Mouse (Mus musculus) liver, postnatal 0 days (tissue): Measurements from ENCODE around the gene Dlg4. TPM values are rescaled to one million over a fixed set of nuclear protein-coding genes. Genes with fewer than 3 reads are reported as not detected.
A peak's percentile ranks its signal among the peaks of the same experiment; 100 is the strongest.

ENCODE experiments used
- ATAC-seq: fragments of 200-750 bp; cut with Nextera tagmentation; 2 replicates; pipeline ENCODE4 v1.8.0; 2017; ENCODE audit warnings: mild to moderate bottlenecking, moderate library complexity
- DNase-seq: peaks from one replicate; pipeline ENCODE4 v3.0.0-alpha.2; 2016
- H3K27ac ChIP-seq: fragments of 300-500 bp; sonication (generic); 2 replicates; pipeline ENCODE4 v1.5.1; 2014; ENCODE audit warnings: antibody characterized with exemption, moderate library complexity, mild to moderate bottlenecking, low read depth
- H3K27me3 ChIP-seq: fragments of 300-500 bp; sonication (generic); 2 replicates; pipeline ENCODE4 v1.6.1; 2014; ENCODE audit warnings: low read length, control low read depth, mixed read lengths; ENCODE audit not compliant: insufficient read depth
- H3K36me3 ChIP-seq: fragments of 300-500 bp; sonication (generic); replicated peaks from 2 replicates; pipeline ENCODE4 v1.6.1; 2014; ENCODE audit warnings: mild to moderate bottlenecking, control low read depth, low read length, moderate library complexity, mixed read lengths; ENCODE audit not compliant: insufficient read depth
- H3K4me1 ChIP-seq: fragments of 300-500 bp; sonication (generic); 2 replicates; pipeline ENCODE4 v1.6.1; 2014; ENCODE audit warnings: antibody characterized with exemption, mild to moderate bottlenecking, control low read depth; ENCODE audit not compliant: insufficient read depth
- H3K4me2 ChIP-seq: fragments of 300-500 bp; sonication (generic); 2 replicates; pipeline ENCODE4 v1.6.1; 2014; ENCODE audit warnings: low read depth, mild to moderate bottlenecking, low read length, moderate library complexity, mixed read lengths
- H3K4me3 ChIP-seq: fragments of 300-500 bp; sonication (generic); 2 replicates; pipeline ENCODE4 v1.5.1; 2014; ENCODE audit warnings: low read depth, low read length
- H3K9ac ChIP-seq: fragments of 300-500 bp; sonication (generic); replicated peaks from 2 replicates; pipeline ENCODE4 v1.6.1; 2014; ENCODE audit warnings: mild to moderate bottlenecking, moderate library complexity
- H3K9me3 ChIP-seq: fragments of 300-500 bp; sonication (generic); 2 replicates; pipeline ENCODE4 v1.6.1; 2016; ENCODE audit warnings: mild to moderate bottlenecking, control low read depth, low read length, mixed read lengths
- CTCF ChIP-seq: sonication (generic); IDR thresholded peaks from 2 replicates; pipeline ENCODE4 v1.5.1; 2016; ENCODE audit warnings: antibody characterized with exemption, low read depth
- EP300 ChIP-seq: IDR thresholded peaks from 2 replicates; pipeline ENCODE4 v1.6.1; 2016; ENCODE audit warnings: antibody characterized with exemption, low read depth, mild to moderate bottlenecking
- WGBS: fragments of 180-500 bp; shearing (Covaris S2); extraction: QIAGEN DNeasy Blood & Tissue Kit; methylation state at CpG from one replicate; pipeline ENCODE4 v1.1.7; 2014; ENCODE audit not compliant: insufficient replicate concordance; 5-methylcytosine and 5-hydroxymethylcytosine counted together
- polyA plus RNA-seq: library from polyadenylated mRNA; unstranded; fragments of >200 nt; fragmentation: Nextera tagmentation; extraction: Ambion mirVana; gene quantifications from 2 replicates; pipeline ENCODE4 v1.2.1, GENCODE M21; 2015

The Dlg4 gene
- polyA plus RNA-seq, 1 experiment from 2014 or later: 0.61 TPM

GRCm38 (mm10) chr11:69995391-69995960 lies 21.3 kb upstream of the Dlg4 start, which contains the start of gene Phf23:
TSS of gene Phf23 (plus strand) at chr11:69995777.
- Histone ChIP-seq H3K36me3 (peaks cover 40% of the 10 kb centered on the region), H3K9ac (peak within 1 kb of the TSS; percentile 99), H3K27me3 (no peaks in the 10 kb centered on the region), H3K27ac (peak within 1 kb of the TSS; percentile 98), H3K4me2 (peak within 1 kb of the TSS; percentile 86), H3K4me1 (peaks cover 33% of the 10 kb centered on the region), H3K4me3 (peak within 1 kb of the TSS; percentile 98), H3K9me3 (no peaks in the 10 kb centered on the region)
- peak; percentile 65 for TF ChIP-seq CTCF
- peak; percentile 66 for TF ChIP-seq EP300
- peak; percentile 97 for DNase-seq
- peak; percentile 75 for ATAC-seq
- WGBS: under 1% methylated on average over 36 of the region's 36 CpGs

DNA sequence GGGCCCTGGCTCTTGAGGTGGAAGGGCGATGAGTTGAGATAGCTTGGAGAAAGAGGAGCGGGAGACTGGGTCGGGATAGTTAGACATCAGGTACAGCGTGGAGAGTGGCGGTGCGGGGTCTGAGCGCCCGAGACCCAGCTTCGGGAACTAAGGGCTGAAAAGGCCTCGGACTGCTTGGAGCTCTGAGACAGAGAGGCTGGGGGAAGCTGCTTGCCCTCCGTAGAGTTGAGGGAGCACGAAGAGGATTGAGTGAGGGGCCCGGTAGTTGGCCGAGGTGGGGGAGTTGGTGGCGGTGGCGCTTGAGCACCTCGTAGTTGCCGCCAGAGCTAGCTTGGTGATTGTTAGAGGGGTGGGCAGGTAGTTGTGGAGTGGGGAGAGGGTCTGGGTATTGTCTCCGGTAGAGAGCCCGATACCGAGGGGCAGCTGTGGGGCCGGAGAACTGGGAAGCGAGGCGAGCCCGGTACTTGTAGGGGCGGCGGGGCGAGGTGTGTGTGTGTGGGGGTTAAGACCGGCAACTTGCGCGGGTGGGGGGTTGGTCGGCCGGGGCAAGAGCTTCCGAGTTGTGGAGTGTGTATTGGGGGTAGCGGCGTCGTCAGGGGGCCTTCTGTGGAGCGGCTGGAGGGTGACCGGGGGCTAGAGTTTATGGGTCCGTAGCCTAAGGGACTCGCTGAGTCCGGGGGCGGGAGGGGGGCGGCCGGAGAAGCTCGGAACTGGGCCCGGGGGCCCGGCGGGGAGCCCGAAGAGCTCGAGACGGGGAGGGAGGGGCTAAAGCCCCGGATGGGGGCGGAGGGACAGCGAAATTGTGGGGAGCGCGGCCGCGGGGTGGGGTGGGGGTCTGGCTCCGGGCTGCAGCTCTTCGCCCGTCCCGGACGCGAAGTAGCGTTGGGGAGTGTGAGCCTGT lies 20.3 kb upstream of the Dlg4 start:
- Histone ChIP-seq H3K9me3 (no peaks in the 10 kb centered on the region), H3K4me2 (peak overlapping the region; percentile 86), H3K4me3 (peak overlapping the region; percentile 98), H3K27ac (peak overlapping the region; percentile 98), H3K27me3 (no peaks in the 10 kb centered on the region), H3K4me1 (peaks cover 37% of the 10 kb centered on the region), H3K9ac (peak overlapping the region; percentile 99), H3K36me3 (peaks cover 40% of the 10 kb centered on the region)
- ATAC-seq: peak; percentile 14
- under 1% methylated on average over 62 of the region's 66 CpGs for WGBS
- DNase-seq: peak; percentile 73
- TF ChIP-seq CTCF: no peak
- TF ChIP-seq EP300: no peak

DNA sequence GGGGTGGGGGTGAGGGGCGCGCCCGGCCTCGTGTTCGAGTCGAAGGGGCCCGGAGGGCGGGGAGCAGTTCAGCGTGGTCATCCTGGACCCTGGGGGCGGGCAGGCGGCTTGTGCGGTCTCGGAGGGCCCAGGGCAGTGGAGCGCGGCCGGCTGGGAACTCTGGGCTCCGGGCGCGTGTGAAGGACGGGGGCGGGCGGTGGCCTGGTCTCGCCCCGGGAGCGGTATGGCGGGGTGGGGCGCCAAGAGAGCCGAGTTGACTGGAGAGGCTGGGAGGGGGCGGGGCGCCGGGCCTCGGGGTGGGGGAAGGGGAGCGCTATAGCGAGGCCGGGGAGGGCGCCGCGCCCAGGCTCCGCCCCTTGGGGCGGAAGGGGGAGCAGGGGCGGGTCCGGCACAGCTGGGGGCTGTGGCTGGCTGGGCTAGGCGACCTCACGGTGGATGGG lies 19.7 kb upstream of the Dlg4 start:
- TF ChIP-seq EP300 (no peak), CTCF (no peak)
- H3K27me3 ChIP-seq: no peaks in the 10 kb centered on the region
- peak overlapping the region; percentile 98 for H3K4me3 ChIP-seq
- H3K4me1 ChIP-seq: peaks cover 39% of the 10 kb centered on the region
- H3K9me3 ChIP-seq: no peaks in the 10 kb centered on the region
- peak overlapping the region; percentile 86 for H3K4me2 ChIP-seq
- DNase-seq (peak; percentile 97), ATAC-seq (peak; percentile 61)
- H3K9ac ChIP-seq: peak overlapping the region; percentile 99
- peaks cover 40% of the 10 kb centered on the region for H3K36me3 ChIP-seq
- peak overlapping the region; percentile 98 for H3K27ac ChIP-seq
- under 1% methylated on average over 26 of the region's 44 CpGs for WGBS

DNA sequence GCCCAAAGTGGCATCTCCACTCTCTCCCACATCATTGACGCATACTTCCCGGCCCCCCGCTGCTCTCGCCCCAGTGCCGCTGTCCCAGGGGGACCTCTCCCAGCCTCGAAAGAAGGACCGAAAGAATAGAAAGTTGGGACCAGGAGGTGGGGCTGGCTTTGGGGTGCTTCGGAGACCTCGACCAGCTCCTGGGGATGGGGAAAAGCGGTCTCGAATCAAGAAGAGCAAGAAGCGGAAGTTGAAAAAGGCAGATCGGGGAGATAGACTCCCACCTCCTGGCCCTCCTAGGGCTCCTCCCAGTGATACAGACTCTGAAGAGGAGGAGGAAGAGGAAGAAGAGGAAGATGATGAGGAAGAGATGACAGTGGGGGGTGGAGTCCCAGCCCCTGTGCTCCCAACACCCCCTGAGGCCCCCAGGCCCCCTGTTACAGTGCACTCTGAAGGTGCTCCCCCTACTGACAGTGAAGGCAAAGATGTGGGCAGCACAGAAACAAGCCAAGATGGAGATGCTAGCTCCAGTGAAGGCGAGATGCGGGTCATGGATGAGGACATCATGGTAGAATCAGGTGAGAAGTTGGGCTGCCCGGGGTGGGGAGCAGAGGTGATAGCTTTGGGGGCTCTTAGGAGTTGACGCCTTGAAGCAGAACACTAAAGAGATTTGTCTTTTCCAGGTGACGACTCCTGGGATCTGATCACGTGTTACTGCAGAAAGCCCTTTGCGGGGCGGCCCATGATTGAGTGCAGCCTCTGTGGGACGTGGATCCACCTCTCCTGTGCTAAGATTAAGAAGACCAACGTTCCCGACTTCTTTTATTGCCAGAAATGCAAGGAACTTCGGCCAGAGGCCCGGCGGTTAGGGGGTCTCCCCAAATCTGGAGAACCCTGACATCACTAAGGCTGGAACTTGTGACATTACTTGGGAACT lies 17.9 kb upstream of the Dlg4 start:
- TF ChIP-seq EP300 (no peak), CTCF (peak; percentile 51)
- no peak for ATAC-seq
- H3K36me3 ChIP-seq: peaks cover 35% of the 10 kb centered on the region
- H3K27ac ChIP-seq: 0 out of 2 replicates have a peak overlapping the region, but pooled peaks have one; percentile 16
- no peak for DNase-seq
- H3K4me2 ChIP-seq: no peak overlapping the region
- no peak overlapping the region for H3K4me3 ChIP-seq
- no peak overlapping the region for H3K9ac ChIP-seq
- peaks cover 36% of the 10 kb centered on the region for H3K4me1 ChIP-seq
- H3K27me3 ChIP-seq: no peaks in the 10 kb centered on the region
- H3K9me3 ChIP-seq: no peaks in the 10 kb centered on the region
- 88% methylated on average over 27 of the region's 27 CpGs for WGBS

- ATAC-seq (no peak), DNase-seq (no peak)
- H3K27me3 ChIP-seq: no peaks in the 10 kb centered on the region
- no peak overlapping the region for H3K9ac ChIP-seq
- H3K4me2 ChIP-seq: no peak overlapping the region; the same call in 1 of the 2 replicates
- 77% methylated on average over 8 of the region's 8 CpGs for WGBS
- 0 out of 2 replicates have a peak overlapping the region, but pooled peaks have one; percentile 23 for H3K27ac ChIP-seq
- TF ChIP-seq EP300 (no peak), CTCF (no peak)
- peaks cover 27% of the 10 kb centered on the region for H3K36me3 ChIP-seq
- peaks cover 29% of the 10 kb centered on the region for H3K4me1 ChIP-seq
- H3K9me3 ChIP-seq: no peaks in the 10 kb centered on the region
- H3K4me3 ChIP-seq: no peak overlapping the region
Observed at GRCm38 (mm10) chr11:69999666-70000065, 17.1 kb upstream of the Dlg4 start.
